Mouse (Mus musculus) T-helper 2 cell (primary cell): ENCODE results near the gene Slc4a7.
"Not testable (repeated sequence)": the region's sequence is repeated elsewhere in the genome, so short reads cannot be mapped to it uniquely, and the experiment has no call there.

Experiments
- in situ Hi-C: fragments of 300-600 bp; cut with MboI, MseI; formaldehyde crosslinking; loops from one replicate; pipeline ENCODE4 v1.15.1; 2025; ENCODE audit warnings: high pct_unique_total_duplicates

The Slc4a7 gene

GRCm38 (mm10) chr14:14799861-14800260, 97.8 kb downstream of the Slc4a7 start:
- in situ Hi-C loops: loop anchor here (5.0 kb wide), 1 partner anchor 48 kb away; no protein-coding TSS in a partner anchor

GRCm38 (mm10) chr14:14800332-14800731, 98.3 kb downstream of the Slc4a7 start:
- in situ Hi-C loops: no loop called here

GRCm38 (mm10) chr14:14800810-14801209, 98.7 kb downstream of the Slc4a7 start:
- in situ Hi-C loops: no loop called here

GRCm38 (mm10) chr14:14803115-14803514, 101.0 kb downstream of the Slc4a7 start, which contains the start of gene Nek10:
TSS of gene Nek10 (plus strand) at chr14:14803415.
- in situ Hi-C loops: not testable (repeated sequence)

- in situ Hi-C loops: no loop called here
Measured at GRCm38 (mm10) chr14:14803921-14804517, 101.9 kb downstream of the Slc4a7 start.

- in situ Hi-C loops: no loop called here
Measured at GRCm38 (mm10) chr14:14804518-14805212, 102.6 kb downstream of the Slc4a7 start.

- in situ Hi-C loops: no loop called here
Measured at GRCm38 (mm10) chr14:14832520-14833240, 130.6 kb downstream of the Slc4a7 start.

- in situ Hi-C loops: no loop called here
Measured at GRCm38 (mm10) chr14:14833498-14833897, 131.4 kb downstream of the Slc4a7 start.

GRCm38 (mm10) chr14:14834266-14834665, 132.2 kb downstream of the Slc4a7 start:
- in situ Hi-C loops: no loop called here

- in situ Hi-C loops: no loop called here
Measured at GRCm38 (mm10) chr14:14837627-14838026, 135.5 kb downstream of the Slc4a7 start.

- in situ Hi-C loops: no loop called here
Measured at GRCm38 (mm10) chr14:14838109-14838508, 136.0 kb downstream of the Slc4a7 start.

- in situ Hi-C loops: no loop called here
Measured at GRCm38 (mm10) chr14:14842734-14843530, 140.9 kb downstream of the Slc4a7 start.
